Mouse (Mus musculus): ENCODE measurements around the gene Cables2.

The Cables2 gene

GRCm38 (mm10) chr2:180225762-180226378 lies 47.4 kb downstream of the Cables2 start, which contains the start of gene Lama5:
Lama5 (minus strand) TSS chr2:180225859.
- DNase-seq (ENCODE audit: low read depth, low spot score), result peak; percentile 47

GRCm38 (mm10) chr2:180225044-180225761 lies 48.1 kb downstream of the Cables2 start:
- no peak for DNase-seq (ENCODE audit: low read depth, low spot score)

GRCm38 (mm10) chr2:180224647-180225043 lies 48.7 kb downstream of the Cables2 start:
- DNase-seq (ENCODE audit: low read depth, low spot score), result no peak

GRCm38 (mm10) chr2:180222250-180222649 lies 51.0 kb downstream of the Cables2 start:
- no peak for DNase-seq (ENCODE audit: low read depth, low spot score)

DNA sequence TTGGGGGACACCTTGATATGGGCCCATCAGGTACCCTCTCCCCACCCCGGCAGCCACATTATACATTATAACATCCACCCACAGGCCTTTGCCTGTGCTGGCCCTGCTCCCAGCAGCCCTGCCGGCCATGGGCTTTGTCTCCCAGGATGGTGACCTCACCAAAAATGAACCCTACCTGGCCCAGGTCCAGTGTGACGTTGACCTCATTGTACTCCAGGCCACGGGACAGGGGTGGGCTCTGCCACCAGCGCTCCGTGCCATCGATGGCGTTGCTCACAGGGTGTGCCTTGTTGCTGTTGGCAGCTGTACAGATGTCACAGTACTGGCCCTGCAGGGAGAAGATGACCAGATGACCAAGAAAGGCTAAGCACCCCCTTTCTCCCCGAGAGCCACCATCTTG lies 52.2 kb downstream of the Cables2 start:
- DNase-seq (ENCODE audit: low read depth, low spot score), result no peak

GRCm38 (mm10) chr2:180220165-180220564 lies 53.1 kb downstream of the Cables2 start:
- no peak for DNase-seq (ENCODE audit: low read depth, low spot score)

DNA sequence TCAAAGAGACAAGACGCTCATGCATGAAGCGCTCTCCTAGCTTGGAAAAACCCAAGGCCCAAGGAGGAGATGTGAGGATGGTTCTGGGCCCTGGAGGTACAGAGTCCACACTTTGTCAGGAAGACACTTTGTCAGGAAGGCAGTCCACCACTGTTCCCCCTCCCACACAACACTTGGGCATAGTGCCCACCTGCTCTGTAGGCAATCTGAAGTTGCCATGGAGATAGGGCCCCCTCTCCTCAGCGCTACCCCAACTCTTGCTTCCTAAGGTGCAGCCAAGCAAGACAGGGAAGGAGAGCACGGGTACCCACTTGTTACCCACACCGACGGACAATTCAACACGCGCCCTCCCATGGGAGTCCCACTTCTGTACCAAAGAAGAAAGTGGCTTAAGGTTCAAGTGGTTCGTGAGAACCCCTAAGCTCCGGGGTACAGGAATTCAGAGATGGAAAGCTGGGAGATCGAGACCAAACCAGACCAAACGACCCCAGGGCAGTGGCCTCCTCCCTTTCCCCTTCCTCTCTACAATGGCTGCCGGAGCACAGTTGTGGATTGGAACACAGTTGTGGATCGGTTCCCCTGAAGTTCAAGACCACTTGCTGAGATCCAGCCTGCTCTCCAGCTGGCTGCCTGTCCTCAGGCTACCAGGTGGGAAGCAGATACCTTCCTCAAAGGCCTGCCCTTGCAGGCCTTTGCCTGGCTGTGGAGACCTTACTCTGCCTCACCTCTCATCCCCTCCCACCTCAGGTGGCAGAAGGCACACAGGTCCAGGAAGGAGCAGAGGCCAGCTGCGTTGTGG lies 54.0 kb downstream of the Cables2 start:
- DNase-seq (ENCODE audit: low read depth, low spot score), result no peak

- no peak for DNase-seq (ENCODE audit: low read depth, low spot score)
Observed at GRCm38 (mm10) chr2:180218677-180219076, 54.6 kb downstream of the Cables2 start.

DNA sequence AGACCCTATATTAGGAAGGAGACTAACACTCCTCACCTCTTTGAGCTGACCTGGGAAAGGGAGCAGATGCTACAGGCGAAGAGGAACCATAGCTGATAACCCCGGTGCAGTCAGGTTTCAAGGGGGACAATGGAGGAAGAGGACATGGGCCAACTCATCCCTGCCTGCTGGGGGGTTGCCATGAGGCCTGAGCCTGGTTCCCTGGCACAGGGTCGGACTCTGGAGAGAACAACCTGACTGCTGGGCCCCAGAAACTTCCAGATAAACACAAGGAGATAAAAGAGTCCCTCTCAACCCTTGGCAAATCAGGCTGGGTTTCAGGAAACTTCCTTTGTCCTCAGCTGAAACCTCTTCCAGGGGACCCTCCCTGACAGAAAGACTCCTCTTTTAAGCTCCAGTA lies 55.1 kb downstream of the Cables2 start:
- DNase-seq (ENCODE audit: low read depth, low spot score), result no peak

GRCm38 (mm10) chr2:180217587-180217986 lies 55.7 kb downstream of the Cables2 start:
- no peak for DNase-seq (ENCODE audit: low read depth, low spot score)

- DNase-seq (ENCODE audit: low read depth, low spot score), result no peak
Observed at GRCm38 (mm10) chr2:180216921-180217320, 56.4 kb downstream of the Cables2 start.

- DNase-seq (ENCODE audit: low read depth, low spot score), result no peak
Observed at GRCm38 (mm10) chr2:180215951-180216350, 57.3 kb downstream of the Cables2 start.

- no peak for DNase-seq (ENCODE audit: low read depth, low spot score)
Observed at GRCm38 (mm10) chr2:180215011-180215461, 58.3 kb downstream of the Cables2 start.

DNA sequence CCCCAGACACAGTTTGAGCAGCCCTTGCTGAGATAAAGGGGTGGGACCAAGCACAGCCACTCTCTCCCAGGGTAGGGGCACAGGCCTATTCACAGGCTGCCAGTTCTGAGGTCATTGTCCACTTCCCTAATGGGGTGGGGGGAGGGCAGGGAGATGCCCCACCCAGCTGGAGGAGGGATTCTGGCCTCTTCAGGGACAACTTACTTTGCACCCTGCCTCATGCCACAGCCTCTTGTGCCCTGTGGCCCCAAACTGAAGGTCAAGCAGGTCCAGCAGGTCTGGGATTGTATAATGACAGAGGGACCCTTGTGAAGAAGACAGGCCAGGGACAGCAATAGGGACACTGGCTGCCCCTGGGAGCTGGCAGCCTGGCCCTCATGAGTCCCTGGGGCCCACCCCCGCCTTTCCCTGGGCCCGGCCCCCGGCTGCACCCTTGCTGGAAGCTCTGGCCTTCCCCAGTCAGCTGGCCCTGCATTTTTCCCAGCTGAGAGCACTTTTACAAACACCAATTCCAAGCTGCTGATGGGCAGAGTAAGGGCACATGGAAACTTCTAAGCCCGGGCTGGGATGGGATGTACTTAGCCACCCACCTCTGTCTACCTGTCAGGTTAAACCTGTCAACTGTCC lies 58.8 kb downstream of the Cables2 start:
- no peak for DNase-seq (ENCODE audit: low read depth, low spot score)

GRCm38 (mm10) chr2:180212255-180212654 lies 61.0 kb downstream of the Cables2 start:
- no peak for DNase-seq (ENCODE audit: low read depth, low spot score)

- no peak for DNase-seq (ENCODE audit: low read depth, low spot score)
Observed at GRCm38 (mm10) chr2:180208976-180209375, 64.3 kb downstream of the Cables2 start.
